Mouse (Mus musculus): ENCODE measurements around the gene Il1r2. TPM values are rescaled to one million over a fixed set of nuclear protein-coding genes. Genes with fewer than 3 reads are reported as not detected.

Gene Il1r2
- 0.13 and 1.0 TPM in 2 replicates for polyA plus RNA-seq (2014; fragmentation: Nextera tagmentation; extraction: Ambion mirVana)

DNA sequence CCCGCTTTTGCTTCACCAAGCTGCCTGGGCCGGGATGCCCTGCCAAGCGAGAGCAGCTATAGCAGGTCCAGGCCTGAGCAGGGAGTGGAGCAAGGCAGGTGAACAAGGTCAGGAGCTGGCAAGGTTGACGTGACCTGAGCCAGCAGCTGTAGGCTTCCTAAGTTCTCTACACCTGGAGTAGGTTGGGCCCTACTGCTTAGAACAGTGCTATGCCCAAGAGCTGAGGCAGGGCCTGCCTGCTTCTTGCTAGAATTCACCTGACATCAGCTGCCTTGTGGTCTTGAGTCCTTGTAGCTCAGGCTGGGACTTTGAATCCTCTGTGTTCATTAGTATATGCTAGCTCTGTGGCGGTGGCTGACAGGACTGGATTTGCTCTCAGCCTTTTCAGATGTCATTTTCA is at the start of gene Il1r2:
TSS of gene Il1r2 (plus strand) at position 301 of the 400 bp plus-strand sequence.
- Histone ChIP-seq H3K9ac (ENCODE audit: low read length) (no peak within 1 kb of the TSS), H3K4me1 (ENCODE audit: control insufficient read depth, insufficient read depth, low read length) (no peaks in the 10 kb centered on the region), H3K27ac (replicated peaks; ENCODE audit: low read depth, low read length) (no peak within 1 kb of the TSS), H3K9me3 (ENCODE audit: control insufficient read depth, low read length) (no peaks in the 10 kb centered on the region), H3K36me3 (ENCODE audit: control insufficient read depth, insufficient read depth, low read length) (no peaks in the 10 kb centered on the region), H3K4me2 (ENCODE audit: low read depth, severe bottlenecking) (no peak within 1 kb of the TSS), H3K27me3 (ENCODE audit: control insufficient read depth, insufficient read depth, low read length) (no peaks in the 10 kb centered on the region), H3K4me3 (ENCODE audit: low read depth, low read length) (no peak within 1 kb of the TSS)
- 89% methylated on average over 5 of the region's 5 CpGs for WGBS
- DNase-seq (ENCODE audit: low spot score) (no peak), ATAC-seq (ENCODE audit: insufficient number of reproducible peaks, low FRiP score, low TSS enrichment, low read depth) (no peak)

- ATAC-seq (ENCODE audit: insufficient number of reproducible peaks, low FRiP score, low TSS enrichment, low read depth) (no peak), DNase-seq (ENCODE audit: low spot score) (no peak)
- Histone ChIP-seq H3K4me3 (ENCODE audit: low read depth, low read length) (no peak overlapping the region), H3K9me3 (ENCODE audit: control insufficient read depth, low read length) (no peaks in the 10 kb centered on the region), H3K27ac (replicated peaks; ENCODE audit: low read depth, low read length) (no peak overlapping the region), H3K4me1 (ENCODE audit: control insufficient read depth, insufficient read depth, low read length) (no peaks in the 10 kb centered on the region), H3K9ac (ENCODE audit: low read length) (no peak overlapping the region), H3K4me2 (ENCODE audit: low read depth, severe bottlenecking) (no peak overlapping the region), H3K36me3 (ENCODE audit: control insufficient read depth, insufficient read depth, low read length) (peaks cover 18% of the 10 kb centered on the region), H3K27me3 (ENCODE audit: control insufficient read depth, insufficient read depth, low read length) (no peaks in the 10 kb centered on the region)
- 95% methylated on average over 27 of the region's 27 CpGs for WGBS
These were observed 49.1 kb upstream of the Il1r2 start for GRCm38 (mm10) chr1:40024554-40025320.

DNA sequence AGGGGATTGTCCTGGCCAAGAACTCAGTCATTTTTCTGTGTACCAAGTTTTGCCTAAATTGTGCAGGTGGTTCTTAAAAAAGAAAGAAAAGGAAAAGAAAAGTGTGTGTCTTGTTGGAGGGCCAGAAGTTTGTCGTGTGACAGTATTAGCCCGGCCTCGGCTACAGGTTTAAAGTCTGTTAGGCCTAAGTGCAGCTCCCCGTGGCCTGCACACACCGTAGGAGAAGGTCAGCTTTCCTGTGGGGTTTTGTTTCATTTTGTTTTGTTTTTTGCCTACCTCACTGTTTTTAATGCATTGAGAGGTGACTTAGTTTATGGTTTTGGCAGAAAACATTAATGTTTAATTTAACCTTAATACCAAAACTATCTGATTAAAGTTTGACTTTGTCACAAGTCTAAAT is 48.5 kb upstream of the Il1r2 start:
- no peaks in the 10 kb centered on the region for H3K9me3 ChIP-seq (ENCODE audit: control insufficient read depth, low read length)
- H3K36me3 ChIP-seq (ENCODE audit: control insufficient read depth, insufficient read depth, low read length): peaks cover 17% of the 10 kb centered on the region
- H3K9ac ChIP-seq (ENCODE audit: low read length): no peak overlapping the region
- no peak overlapping the region for H3K4me2 ChIP-seq (ENCODE audit: low read depth, severe bottlenecking)
- H3K4me1 ChIP-seq (ENCODE audit: control insufficient read depth, insufficient read depth, low read length): no peaks in the 10 kb centered on the region
- 95% methylated on average over 5 of the region's 5 CpGs for WGBS
- H3K4me3 ChIP-seq (ENCODE audit: low read depth, low read length): no peak overlapping the region
- no peaks in the 10 kb centered on the region for H3K27me3 ChIP-seq (ENCODE audit: control insufficient read depth, insufficient read depth, low read length)
- ATAC-seq (ENCODE audit: insufficient number of reproducible peaks, low FRiP score, low TSS enrichment, low read depth) (no peak), DNase-seq (ENCODE audit: low spot score) (no peak)
- no peak overlapping the region for H3K27ac ChIP-seq (replicated peaks; ENCODE audit: low read depth, low read length)

DNA sequence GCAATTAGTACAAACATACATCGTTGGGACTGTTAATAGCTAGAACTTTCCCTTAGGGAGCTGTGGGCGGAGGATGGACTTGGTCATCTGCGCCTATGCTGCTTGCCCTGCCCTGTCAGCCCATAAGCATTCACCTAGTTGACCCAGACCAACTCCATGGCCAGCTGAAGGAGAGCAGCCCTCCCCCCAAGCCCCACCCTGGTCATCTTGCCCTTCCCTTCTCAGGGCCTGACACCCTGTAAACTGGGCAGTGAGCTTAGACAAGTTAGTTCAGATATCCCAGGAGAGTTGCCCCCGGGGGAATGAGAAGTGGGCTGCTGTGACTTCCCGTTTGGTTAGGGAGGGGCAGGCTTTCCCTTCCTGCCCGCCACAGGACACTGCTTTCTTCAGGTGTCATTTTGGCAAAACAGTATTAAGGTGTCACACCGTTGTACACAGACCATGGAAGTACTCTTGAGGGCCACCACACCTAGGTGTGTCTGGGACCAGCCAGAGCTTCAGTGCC is 46.7 kb upstream of the Il1r2 start:
- no peak for DNase-seq (ENCODE audit: low spot score)
- no peak overlapping the region for H3K4me2 ChIP-seq (ENCODE audit: low read depth, severe bottlenecking)
- H3K4me1 ChIP-seq (ENCODE audit: control insufficient read depth, insufficient read depth, low read length): no peaks in the 10 kb centered on the region
- ATAC-seq (ENCODE audit: insufficient number of reproducible peaks, low FRiP score, low TSS enrichment, low read depth): no peak
- H3K27me3 ChIP-seq (ENCODE audit: control insufficient read depth, insufficient read depth, low read length): no peaks in the 10 kb centered on the region
- H3K9me3 ChIP-seq (ENCODE audit: control insufficient read depth, low read length): no peaks in the 10 kb centered on the region
- H3K36me3 ChIP-seq (ENCODE audit: control insufficient read depth, insufficient read depth, low read length): peaks cover 15% of the 10 kb centered on the region
- H3K27ac ChIP-seq (replicated peaks; ENCODE audit: low read depth, low read length): no peak overlapping the region
- H3K9ac ChIP-seq (ENCODE audit: low read length): no peak overlapping the region
- no peak overlapping the region for H3K4me3 ChIP-seq (ENCODE audit: low read depth, low read length)
- WGBS: 84% methylated on average over 7 of the region's 7 CpGs

DNA sequence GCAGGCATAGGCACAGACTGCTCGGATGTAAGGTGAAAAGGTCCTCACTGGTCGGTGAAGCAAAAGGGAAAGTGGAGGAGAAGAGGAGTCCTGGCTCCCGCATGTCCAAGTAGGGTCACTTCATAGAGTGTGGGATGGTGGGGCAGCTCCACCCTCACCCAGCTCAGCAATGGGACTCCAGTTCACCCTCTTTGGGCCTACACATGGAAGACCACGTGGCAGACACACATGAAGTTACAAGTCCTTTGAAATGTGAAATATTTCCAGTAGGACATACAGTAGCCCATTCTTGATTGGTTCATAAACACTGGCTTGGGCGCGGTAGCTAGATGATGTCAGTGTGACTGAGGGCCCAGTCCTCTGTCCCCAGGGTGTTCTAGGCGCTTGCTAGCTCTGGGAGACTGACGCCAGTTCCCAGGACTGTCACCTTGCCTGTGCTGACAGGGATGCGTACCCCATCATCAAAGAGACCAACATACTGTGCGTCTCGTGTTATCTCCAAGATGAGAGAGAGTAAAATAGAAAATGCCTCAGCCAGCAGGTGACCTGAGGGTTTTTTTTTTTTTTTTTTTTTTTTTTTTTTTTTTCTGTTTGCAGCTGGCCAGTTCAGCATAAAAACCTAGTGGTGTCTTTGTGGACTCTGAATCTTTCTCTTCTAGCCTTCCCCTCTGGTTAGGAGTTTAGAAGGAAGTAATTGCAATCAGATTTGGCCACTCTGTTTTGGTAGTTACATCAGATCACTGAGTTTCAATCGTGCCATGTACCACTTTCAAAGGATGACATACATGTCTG is 45.5 kb upstream of the Il1r2 start:
- no peak for DNase-seq (ENCODE audit: low spot score)
- no peak for ATAC-seq (ENCODE audit: insufficient number of reproducible peaks, low FRiP score, low TSS enrichment, low read depth)

GRCm38 (mm10) chr1:40029597-40029996 is 44.3 kb upstream of the Il1r2 start:
- no peak for ATAC-seq (ENCODE audit: insufficient number of reproducible peaks, low FRiP score, low TSS enrichment, low read depth)
- no peak overlapping the region for H3K4me3 ChIP-seq (ENCODE audit: low read depth, low read length)
- no peak overlapping the region for H3K27ac ChIP-seq (replicated peaks; ENCODE audit: low read depth, low read length)
- H3K36me3 ChIP-seq (ENCODE audit: control insufficient read depth, insufficient read depth, low read length): peaks cover 9% of the 10 kb centered on the region; the same call in 1 of the 2 replicates
- no peak for DNase-seq (ENCODE audit: low spot score)
- 95% methylated on average over 5 of the region's 5 CpGs for WGBS
- no peak overlapping the region for H3K9ac ChIP-seq (ENCODE audit: low read length)
- H3K4me2 ChIP-seq (ENCODE audit: low read depth, severe bottlenecking): no peak overlapping the region
- H3K27me3 ChIP-seq (ENCODE audit: control insufficient read depth, insufficient read depth, low read length): no peaks in the 10 kb centered on the region
- H3K4me1 ChIP-seq (ENCODE audit: control insufficient read depth, insufficient read depth, low read length): no peaks in the 10 kb centered on the region
- H3K9me3 ChIP-seq (ENCODE audit: control insufficient read depth, low read length): no peaks in the 10 kb centered on the region

More for the DNA sequence above, 45.5 kb upstream of the Il1r2 start:
- no peaks in the 10 kb centered on the region for H3K4me1 ChIP-seq (ENCODE audit: control insufficient read depth, insufficient read depth, low read length)
- peaks cover 13% of the 10 kb centered on the region for H3K36me3 ChIP-seq (ENCODE audit: control insufficient read depth, insufficient read depth, low read length)
- H3K4me2 ChIP-seq (ENCODE audit: low read depth, severe bottlenecking): no peak overlapping the region
- no peaks in the 10 kb centered on the region for H3K9me3 ChIP-seq (ENCODE audit: control insufficient read depth, low read length)
- H3K27ac ChIP-seq (replicated peaks; ENCODE audit: low read depth, low read length): no peak overlapping the region
- H3K27me3 ChIP-seq (ENCODE audit: control insufficient read depth, insufficient read depth, low read length): no peaks in the 10 kb centered on the region
- WGBS: 91% methylated on average over 12 of the region's 12 CpGs
- H3K4me3 ChIP-seq (ENCODE audit: low read depth, low read length): no peak overlapping the region
- no peak overlapping the region for H3K9ac ChIP-seq (ENCODE audit: low read length)

- Histone ChIP-seq H3K27me3 (ENCODE audit: control insufficient read depth, insufficient read depth, low read length) (no peaks in the 10 kb centered on the region), H3K4me1 (ENCODE audit: control insufficient read depth, insufficient read depth, low read length) (no peaks in the 10 kb centered on the region), H3K27ac (replicated peaks; ENCODE audit: low read depth, low read length) (no peak overlapping the region), H3K4me2 (ENCODE audit: low read depth, severe bottlenecking) (no peak overlapping the region), H3K9me3 (ENCODE audit: control insufficient read depth, low read length) (no peaks in the 10 kb centered on the region), H3K4me3 (ENCODE audit: low read depth, low read length) (no peak overlapping the region), H3K36me3 (ENCODE audit: control insufficient read depth, insufficient read depth, low read length) (peaks cover 5% of the 10 kb centered on the region; the same call in 1 of the 2 replicates), H3K9ac (ENCODE audit: low read length) (no peak overlapping the region)
- no peak for DNase-seq (ENCODE audit: low spot score)
- WGBS: 90% methylated on average over 14 of the region's 14 CpGs
- no peak for ATAC-seq (ENCODE audit: insufficient number of reproducible peaks, low FRiP score, low TSS enrichment, low read depth)
These were observed 43.4 kb upstream of the Il1r2 start for GRCm38 (mm10) chr1:40030287-40030975.

GRCm38 (mm10) chr1:40030976-40031356 is 42.9 kb upstream of the Il1r2 start:
- H3K27me3 ChIP-seq (ENCODE audit: control insufficient read depth, insufficient read depth, low read length): no peaks in the 10 kb centered on the region
- H3K9me3 ChIP-seq (ENCODE audit: control insufficient read depth, low read length): no peaks in the 10 kb centered on the region
- H3K4me3 ChIP-seq (ENCODE audit: low read depth, low read length): no peak overlapping the region
- 93% methylated on average over 8 of the region's 8 CpGs for WGBS
- DNase-seq (ENCODE audit: low spot score) (no peak), ATAC-seq (ENCODE audit: insufficient number of reproducible peaks, low FRiP score, low TSS enrichment, low read depth) (no peak)
- H3K4me1 ChIP-seq (ENCODE audit: control insufficient read depth, insufficient read depth, low read length): no peaks in the 10 kb centered on the region
- no peak overlapping the region for H3K27ac ChIP-seq (replicated peaks; ENCODE audit: low read depth, low read length)
- peaks cover 5% of the 10 kb centered on the region; the same call in 1 of the 2 replicates for H3K36me3 ChIP-seq (ENCODE audit: control insufficient read depth, insufficient read depth, low read length)
- no peak overlapping the region for H3K9ac ChIP-seq (ENCODE audit: low read length)
- H3K4me2 ChIP-seq (ENCODE audit: low read depth, severe bottlenecking): no peak overlapping the region
